Mouse (Mus musculus) ES-E14 (cell line): ENCODE measurements at regions not wholly inside any gene's neighbourhood (a gene's known extent, or its start where the extent isn't known, plus 50 kb on each side); places are given as distances from the start of the nearest gene placed in this dataset.

Experiments used
- MAFK ChIP-seq: IDR thresholded peaks from 2 replicates; pipeline ENCODE4 v1.6.1; 2014; ENCODE audit warnings: mild to moderate bottlenecking, low read depth, low read length, inconsistent platforms; ENCODE audit not compliant: insufficient read depth
- ZC3H11A ChIP-seq: IDR thresholded peaks from 2 replicates; pipeline ENCODE4 v1.6.1; 2012; ENCODE audit warnings: low read depth, mild to moderate bottlenecking, inconsistent platforms, low read length, borderline replicate concordance

GRCm38 (mm10) chr12:113255331-113255730, 69.6 kb downstream of the Tmem121 start:
- TF ChIP-seq ZC3H11A (no peak), MAFK (no peak)
